Comparison of ENCODE assay signal across 23 mouse cellular contexts in genomic region chr7:125893621-125894020, GRCm38 (mm10).
A peak's percentile ranks its signal among the peaks of the same experiment; 100 is the strongest.
DNase-seq lines count a peak whose midpoint lies in the region; ATAC-seq lines count a peak whose summit lies in the region.
"Had no signal": no experiment of that assay in that cellular context is flagged by ENCODE, and none has a peak within 500 bp of the region (broad histone marks: within the 10 kb centered on the region; RNA-seq: fewer than 3 reads in every experiment).

No protein-coding gene starts in this region.

- H3K9ac ChIP-seq in midbrain, embryonic 11.5 days (ENCODE audit: low read length) = no peak overlapping the region
- H3K9ac ChIP-seq in midbrain, embryonic 16.5 days (ENCODE audit: low read depth, low read length) = no peak overlapping the region
- no peak overlapping the region for H3K9ac ChIP-seq in forebrain, embryonic 15.5 days (replicated peaks)
- H3K9ac ChIP-seq: embryonic facial prominence, embryonic 13.5 days; embryonic facial prominence, embryonic 15.5 days; forebrain, embryonic 12.5 days; forebrain, postnatal 0 days had no signal

- H3K27ac ChIP-seq in midbrain, embryonic 11.5 days (ENCODE audit: low read depth, low read length) = no peak overlapping the region
- H3K27ac ChIP-seq in midbrain, embryonic 16.5 days (ENCODE audit: low read length) = no peak overlapping the region
- no peak overlapping the region for H3K27ac ChIP-seq in forebrain, embryonic 15.5 days (replicated peaks)
- H3K27ac ChIP-seq: embryonic facial prominence, embryonic 13.5 days; embryonic facial prominence, embryonic 15.5 days; forebrain, embryonic 10.5 days; forebrain, embryonic 12.5 days had no signal

- no peaks in the 10 kb centered on the region for H3K9me3 ChIP-seq in midbrain, embryonic 11.5 days (ENCODE audit: control insufficient read depth, low read length)
- no peaks in the 10 kb centered on the region for H3K9me3 ChIP-seq in midbrain, embryonic 16.5 days (replicated peaks; ENCODE audit: control insufficient read depth, low read length, poor library complexity, severe bottlenecking)
- no peaks in the 10 kb centered on the region for H3K9me3 ChIP-seq in forebrain, embryonic 15.5 days
- H3K9me3 ChIP-seq: embryonic facial prominence, embryonic 13.5 days; embryonic facial prominence, embryonic 15.5 days; forebrain, embryonic 10.5 days; forebrain, embryonic 12.5 days had no signal

- no peak overlapping the region for H3K4me3 ChIP-seq in midbrain, embryonic 11.5 days (ENCODE audit: low read depth, low read length)
- no peak overlapping the region for H3K4me3 ChIP-seq in midbrain, embryonic 16.5 days (ENCODE audit: low read depth, low read length)
- no peak overlapping the region for H3K4me3 ChIP-seq in forebrain, embryonic 15.5 days
- H3K4me3 ChIP-seq: embryonic facial prominence, embryonic 13.5 days; embryonic facial prominence, embryonic 15.5 days; erythroblast, embryonic 14.5 days; forebrain, embryonic 10.5 days; forebrain, embryonic 12.5 days had no signal

- peak; percentile 80 to 87 for DNase-seq in adrenal gland, adult (ENCODE audit: inconsistent age in 2 of 2, low spot score in 1 of 2)
- DNase-seq in adrenal gland, adult 18-20 months (ENCODE audit: low spot score in 2 of 2) = no peak
- peak; percentile 19 for DNase-seq in midbrain, embryonic 11.5 days (ENCODE audit: low spot score, missing footprints)
- DNase-seq in adrenal gland, postnatal 14 days = peak; percentile 67
- DNase-seq in adrenal gland, postnatal 36 days = peak; percentile 64 to 69
- DNase-seq: B cell, adult 2 months; cerebellum, adult 11-12 months; cerebellum, adult 2 months; cerebellum, adult 9-10 months; cerebellum, postnatal 10 days; cerebellum, postnatal 25 days; forebrain, postnatal 0 days had no signal

- no peak for ATAC-seq in midbrain, embryonic 11.5 days (ENCODE audit: low FRiP score)
- no peak for ATAC-seq in midbrain, embryonic 16.5 days
- ATAC-seq in forebrain, embryonic 15.5 days (replicated peaks) = no peak
- no peak for ATAC-seq in megakaryocyte-erythroid progenitor cell, adult 5-6 weeks (replicated peaks; ENCODE audit: low FRiP score, low TSS enrichment, poor library complexity, severe bottlenecking)
- ATAC-seq: CD4-positive, CD25-positive, alpha-beta regulatory T cell, adult 4 months; forebrain, embryonic 14.5 days; forebrain, postnatal 0 days had no signal

- 93% methylated on average over 5 of the region's 5 CpGs for WGBS in midbrain, embryonic 11.5 days
- 96% methylated on average over 5 of the region's 5 CpGs for WGBS in midbrain, embryonic 16.5 days
- WGBS in forebrain, embryonic 15.5 days = 95% methylated on average over 5 of the region's 5 CpGs

- no peaks in the 10 kb centered on the region for H3K27me3 ChIP-seq in midbrain, embryonic 11.5 days (ENCODE audit: control insufficient read depth, insufficient read depth, low read length)
- H3K27me3 ChIP-seq in midbrain, embryonic 16.5 days (ENCODE audit: control insufficient read depth, insufficient read depth, low read depth, low read length) = no peaks in the 10 kb centered on the region
- H3K27me3 ChIP-seq in forebrain, embryonic 15.5 days = no peaks in the 10 kb centered on the region
- H3K27me3 ChIP-seq: embryonic facial prominence, embryonic 13.5 days; embryonic facial prominence, embryonic 15.5 days had no signal

- no peaks in the 10 kb centered on the region for H3K4me1 ChIP-seq in midbrain, embryonic 11.5 days (ENCODE audit: control insufficient read depth, insufficient read depth, low read length)
- H3K4me1 ChIP-seq in midbrain, embryonic 16.5 days (ENCODE audit: control insufficient read depth, insufficient read depth, low read length) = 0 out of 2 replicates have a peak, but pooled peaks cover under 1% of the 10 kb centered on the region
- no peaks in the 10 kb centered on the region for H3K4me1 ChIP-seq in forebrain, embryonic 15.5 days
- H3K4me1 ChIP-seq: embryonic facial prominence, embryonic 13.5 days; forebrain, embryonic 12.5 days had no signal

- no peak overlapping the region for H3K4me2 ChIP-seq in midbrain, embryonic 11.5 days
- no peak overlapping the region for H3K4me2 ChIP-seq in midbrain, embryonic 16.5 days (ENCODE audit: low read length)
- no peak overlapping the region for H3K4me2 ChIP-seq in forebrain, embryonic 15.5 days (replicated peaks)
- H3K4me2 ChIP-seq: embryonic facial prominence, embryonic 13.5 days; embryonic facial prominence, embryonic 15.5 days; forebrain, embryonic 12.5 days had no signal

- H3K36me3 ChIP-seq in midbrain, embryonic 11.5 days (ENCODE audit: control insufficient read depth, insufficient read depth, low read length) = no peaks in the 10 kb centered on the region
- no peaks in the 10 kb centered on the region for H3K36me3 ChIP-seq in midbrain, embryonic 16.5 days (ENCODE audit: control insufficient read depth, insufficient read depth, low read length)
- no peaks in the 10 kb centered on the region for H3K36me3 ChIP-seq in forebrain, embryonic 15.5 days
- H3K36me3 ChIP-seq: embryonic facial prominence, embryonic 13.5 days; embryonic facial prominence, embryonic 15.5 days; forebrain, embryonic 10.5 days; forebrain, embryonic 12.5 days; G1E had no signal

Comparison
In these comparisons a context has a peak if more than half of its experiments do, and no peak if none do; other contexts are left out.
1. DNase-seq: peak in adrenal gland, adult (2 of 2), midbrain, embryonic 11.5 days (single experiment), adrenal gland, postnatal 14 days (single experiment) and adrenal gland, postnatal 36 days (2 of 2); none in adrenal gland, adult 18-20 months (0 of 2).